Mouse (Mus musculus): ENCODE data around the gene 2210016F16Rik.
"Not testable (repeated sequence)": the region's sequence is repeated elsewhere in the genome, so short reads cannot be mapped to it uniquely, and the experiment has no call there.

Gene 2210016F16Rik

GRCm38 (mm10) chr13:58373153-58373470 is 11.9 kb downstream of the 2210016F16Rik start:
- DNase-seq (ENCODE audit: low spot score in 2 of 2), result no peak

DNA sequence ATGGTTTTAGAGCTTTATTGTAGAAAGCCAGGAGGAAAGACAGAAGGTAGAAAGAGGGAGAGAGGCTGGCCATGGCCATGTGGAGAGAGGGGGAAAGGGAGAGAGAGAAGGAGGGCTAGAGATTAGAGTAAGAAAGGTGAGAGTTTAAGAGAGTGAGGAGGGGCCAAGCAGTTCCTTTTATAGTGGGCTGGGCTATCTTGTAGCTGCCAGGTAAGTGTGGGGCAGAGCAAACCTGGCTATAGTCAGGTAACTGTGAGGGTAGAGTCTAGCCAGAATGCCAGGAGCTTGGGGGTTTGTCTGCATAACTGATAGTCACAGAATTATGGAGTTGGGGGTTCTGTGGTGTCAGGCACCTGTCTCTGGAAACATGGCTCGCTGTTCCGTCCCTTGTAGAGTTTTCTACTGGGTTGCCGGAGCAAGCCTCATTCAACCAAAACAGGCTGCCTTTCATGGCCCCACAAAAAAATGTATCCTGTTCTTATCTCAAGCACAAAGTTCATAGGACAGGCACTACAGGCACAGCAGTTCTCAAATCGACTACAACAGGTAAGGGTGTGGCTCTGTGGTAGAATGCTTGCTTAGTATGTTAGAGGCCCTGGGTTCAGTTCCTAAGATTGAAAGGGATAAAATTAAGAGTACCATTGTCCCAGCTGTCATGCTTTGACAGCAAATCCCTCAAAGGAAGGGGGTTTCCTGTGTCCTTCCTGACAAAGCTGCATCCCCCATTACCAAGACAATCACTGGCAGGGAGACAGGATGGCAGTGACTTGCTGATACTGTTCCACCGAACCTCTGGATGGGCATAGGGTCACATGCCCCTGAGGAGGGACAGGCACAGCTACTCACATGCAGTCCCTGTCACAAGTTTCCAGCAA is 12.5 kb downstream of the 2210016F16Rik start:
- DNase-seq (ENCODE audit: low spot score in 2 of 2), result no peak

GRCm38 (mm10) chr13:58368835-58369234 is 16.2 kb downstream of the 2210016F16Rik start:
- DNase-seq (ENCODE audit: low spot score in 2 of 2), result no peak

DNA sequence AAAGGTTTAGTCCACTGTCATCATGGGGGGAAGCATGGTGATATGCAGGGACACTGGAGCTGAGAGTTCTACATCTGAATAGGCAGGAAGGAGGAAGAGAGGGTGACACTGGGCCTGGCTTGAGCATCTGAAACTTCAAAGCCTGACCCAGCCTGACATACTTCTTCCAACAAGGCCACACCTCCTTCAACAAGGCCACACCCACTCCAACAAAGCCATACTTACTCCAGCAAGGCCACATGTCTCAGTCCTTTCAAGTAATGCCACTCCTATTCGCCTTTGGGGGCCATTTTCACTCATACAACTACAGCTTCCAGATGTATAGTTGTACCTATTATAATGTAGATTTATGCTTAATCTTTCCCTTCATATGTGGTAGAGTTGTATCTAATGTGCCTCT is 17.4 kb downstream of the 2210016F16Rik start:
- DNase-seq (ENCODE audit: low spot score in 2 of 2), result no peak

DNA sequence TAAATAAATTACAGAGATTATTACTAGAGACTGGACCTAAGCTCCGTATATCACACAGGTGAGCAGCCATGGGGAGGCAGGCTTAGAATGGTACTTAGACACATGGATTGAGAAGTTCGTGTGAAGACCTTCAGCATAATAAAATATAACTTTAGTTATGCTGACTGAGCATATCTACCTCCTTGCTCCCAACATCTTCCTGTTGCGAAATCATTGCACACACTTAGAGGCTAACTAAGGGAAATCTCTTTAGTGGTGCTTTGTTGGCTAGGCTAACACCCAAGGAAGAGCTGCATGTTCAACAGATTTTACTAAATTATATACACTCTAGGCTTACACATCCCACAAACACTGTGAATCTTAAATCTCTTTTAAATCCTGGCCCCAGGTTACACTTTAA is 18.7 kb downstream of the 2210016F16Rik start:
- DNase-seq (ENCODE audit: low spot score in 2 of 2), result no peak

DNA sequence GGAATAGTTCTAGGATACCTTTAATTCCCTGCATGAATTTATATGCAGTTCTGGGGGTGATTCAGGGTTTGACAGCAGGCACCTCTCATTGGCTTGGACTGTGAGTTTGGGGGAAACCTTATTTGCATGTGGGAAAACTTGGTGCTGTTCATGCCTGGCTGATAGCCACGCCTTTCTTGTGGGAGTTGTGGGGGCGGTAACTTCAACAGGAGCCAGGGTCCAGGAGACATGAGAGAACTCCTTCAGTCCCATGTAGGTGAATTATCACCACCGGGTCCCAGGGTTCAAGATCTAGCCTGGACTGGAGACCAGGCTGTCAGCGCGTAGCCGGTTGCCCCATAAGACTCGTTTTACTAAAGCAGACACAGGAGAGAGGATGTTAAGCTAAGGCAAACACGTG is 19.8 kb downstream of the 2210016F16Rik start:
- not testable (repeated sequence) for DNase-seq (ENCODE audit: low spot score in 2 of 2)

DNA sequence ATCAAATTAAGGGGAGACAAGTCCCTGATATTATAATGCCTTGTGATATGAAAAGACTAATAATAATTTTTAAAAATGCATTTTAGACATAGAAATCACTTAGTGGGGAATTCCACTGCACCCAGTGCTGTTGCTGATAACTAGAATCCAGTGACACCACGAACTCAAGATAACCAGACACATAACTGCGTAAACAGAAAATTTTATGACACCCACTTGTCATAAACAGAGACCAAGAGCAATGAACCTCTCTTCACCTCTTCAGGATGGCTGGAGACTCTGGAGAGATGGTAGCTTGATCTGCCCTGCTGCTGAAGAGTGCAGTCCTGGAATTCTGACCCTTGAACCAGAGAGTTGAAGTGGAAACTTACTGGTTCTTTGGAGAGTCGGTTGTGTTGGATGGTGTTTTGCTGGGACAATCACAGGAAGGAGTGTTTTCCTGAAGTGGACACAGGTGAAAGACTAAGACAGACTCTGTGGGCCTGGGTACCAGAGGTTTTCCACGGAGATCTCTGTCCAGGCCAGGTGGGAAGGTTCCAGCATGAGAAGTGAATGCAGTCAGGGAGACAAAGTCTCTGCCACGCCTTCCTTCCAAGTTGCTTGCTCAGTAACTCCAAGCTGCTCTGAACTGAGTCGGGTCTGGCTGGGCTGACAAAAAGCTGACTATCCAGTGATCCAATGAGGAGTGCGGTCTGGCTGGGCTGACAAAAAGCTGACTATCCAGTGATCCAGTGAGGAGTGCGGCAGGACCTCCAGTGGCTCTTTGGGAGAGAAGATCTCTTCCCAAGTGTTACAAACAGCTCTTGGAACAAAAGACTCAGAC is 20.5 kb downstream of the 2210016F16Rik start:
- no peak for DNase-seq (ENCODE audit: low spot score in 2 of 2)

DNA sequence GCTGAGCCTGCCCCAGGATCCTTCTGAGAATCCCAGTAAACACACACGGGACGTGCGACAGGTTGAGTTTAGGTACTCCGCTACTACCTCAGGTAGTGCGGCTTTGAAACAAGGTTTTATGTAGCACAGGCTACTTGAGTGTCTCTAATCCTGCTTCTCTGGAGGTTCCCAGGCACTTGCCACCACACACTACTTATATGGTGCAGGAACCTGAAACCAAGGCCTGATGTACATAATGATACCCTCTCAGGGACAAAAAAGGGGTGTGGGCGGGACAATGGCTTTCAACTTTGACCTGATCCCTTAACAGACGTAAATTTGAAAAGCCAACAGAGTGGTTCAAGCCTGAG is 25.7 kb downstream of the 2210016F16Rik start:
- no peak for DNase-seq (ENCODE audit: low spot score in 2 of 2)

DNA sequence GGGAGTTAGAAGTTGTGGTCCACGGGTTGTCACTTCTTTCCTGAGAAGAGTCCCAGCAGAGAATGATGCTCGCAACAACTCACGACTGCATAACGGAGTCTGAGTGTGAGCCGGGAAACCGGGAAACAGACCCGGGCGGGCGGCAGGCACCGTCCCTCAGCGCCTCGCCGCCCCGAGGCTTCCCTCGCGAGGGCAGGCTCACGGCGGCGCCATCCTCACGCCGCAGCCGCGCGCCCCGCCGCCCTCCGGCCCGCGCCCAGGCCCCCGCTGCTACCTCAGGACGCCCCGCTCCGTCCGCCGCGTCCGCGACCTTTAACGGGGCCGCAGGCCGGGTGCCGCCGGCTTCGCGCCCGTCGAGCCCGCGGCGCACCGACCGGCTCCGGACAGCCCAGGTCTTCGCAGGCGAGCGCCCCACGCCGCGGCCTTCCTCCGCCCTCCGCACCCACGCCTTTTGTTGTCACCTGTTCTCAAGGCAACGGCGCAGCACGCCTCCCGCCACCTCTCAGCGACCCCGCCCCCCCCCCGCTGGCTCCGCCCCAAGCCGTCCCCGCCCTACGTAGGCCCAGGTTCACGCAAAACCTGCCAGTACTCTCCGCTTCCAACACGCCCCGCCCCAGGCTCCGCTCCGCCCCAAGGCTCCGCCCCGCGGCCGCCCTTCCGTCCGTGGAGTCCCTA is 26.3 kb downstream of the 2210016F16Rik start, which contains the start of gene Kif27:
Kif27 (minus strand) TSS at position 494 of the 675 bp plus-strand sequence.
- peak in 1 of 2 experiments; percentile 35 for DNase-seq (ENCODE audit: low spot score in 2 of 2)

GRCm38 (mm10) chr13:58352996-58353395 is 32.0 kb downstream of the 2210016F16Rik start:
- DNase-seq (ENCODE audit: low spot score in 2 of 2), result no peak

DNA sequence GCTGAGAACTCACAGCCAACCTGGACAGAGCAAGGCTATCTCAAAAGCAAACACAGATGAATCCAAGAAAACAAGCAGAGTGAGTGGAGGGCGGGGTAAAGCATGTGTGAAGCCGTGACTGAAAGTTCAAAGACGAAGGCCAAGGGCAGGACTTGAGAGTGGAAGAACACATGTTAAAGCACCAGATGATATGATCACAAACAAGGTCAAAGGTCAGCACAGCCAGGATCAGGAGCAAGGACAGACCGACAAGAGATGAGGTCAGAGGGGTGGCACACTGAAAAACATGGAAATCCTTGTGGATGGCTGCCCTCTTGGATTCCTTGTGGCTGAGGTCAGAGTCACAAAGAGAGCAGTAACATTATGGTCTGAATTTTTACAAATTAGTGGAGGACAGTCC is 34.4 kb downstream of the 2210016F16Rik start:
- no peak for DNase-seq (ENCODE audit: low spot score in 2 of 2)

GRCm38 (mm10) chr13:58344505-58344904 is 40.5 kb downstream of the 2210016F16Rik start:
- DNase-seq (ENCODE audit: low spot score in 2 of 2), result no peak

- no peak for DNase-seq (ENCODE audit: low spot score in 2 of 2)
Observed at GRCm38 (mm10) chr13:58337456-58337855, 47.6 kb downstream of the 2210016F16Rik start.

DNA sequence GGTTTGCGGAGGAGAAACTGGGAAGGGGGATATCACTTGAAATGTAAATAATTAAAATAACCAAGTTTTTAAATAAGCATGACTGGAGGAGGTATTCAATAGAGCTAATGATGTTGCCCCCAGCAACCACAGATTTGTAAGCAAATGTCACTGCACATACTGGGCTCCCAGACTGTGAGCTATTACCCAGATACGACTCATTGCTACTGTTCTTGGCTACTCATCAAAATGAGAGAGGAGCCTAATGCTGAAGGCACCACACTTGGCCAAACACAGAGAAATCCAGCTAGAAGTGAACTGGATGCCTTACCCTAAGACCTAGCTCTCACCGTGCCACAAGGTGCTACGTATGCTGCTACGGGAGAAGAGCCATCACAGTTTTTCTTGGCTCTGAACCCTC is 50.9 kb downstream of the 2210016F16Rik start:
- no peak for DNase-seq (ENCODE audit: low spot score in 2 of 2)
